Mouse (Mus musculus) cerebellum, adult 2 months (tissue): ENCODE results near the gene Bhlhe41.

Source experiments
- CTCF ChIP-seq: fragments of 200-500 bp; IDR thresholded peaks from 2 replicates; pipeline ENCODE4 v1.5.1; 2011; ENCODE audit warnings: low read depth, mild to moderate bottlenecking, control low read depth, low read length, moderate library complexity, borderline replicate concordance; ENCODE audit not compliant: insufficient read depth
- POLR2A ChIP-seq: fragments of 200-500 bp; IDR thresholded peaks from 2 replicates; pipeline ENCODE4 v1.6.1; 2011; ENCODE audit warnings: low read length, control low read depth, borderline replicate concordance; ENCODE audit not compliant: insufficient read depth

GRCm38 (mm10) chr6:145829062-145829835 is 36.1 kb downstream of the Bhlhe41 start:
- TF ChIP-seq CTCF (no peak), POLR2A (no peak)
